Mouse (Mus musculus) embryonic stem cell, embryonic (primary cell): ENCODE measurements around the gene Ehhadh.

Experiments used
- CTCF ChIA-PET, 4 experiments: fragments of 300-600 bp in 2 of 4; fragments of 350-600 bp in 2 of 4; sonication (Branson Sonifier 250); formaldehyde crosslinking; loops; one replicate each; lab custom pipeline; 2022; ENCODE audit warnings: inconsistent platforms in 2 of 4; lab: Charles Lee
- POLR2A ChIA-PET, 4 experiments: fragments of 300-600 bp in 2 of 4; fragments of 350-600 bp in 2 of 4; sonication (Branson Sonifier 250); formaldehyde crosslinking; loops; one replicate each; lab custom pipeline; 2022; ENCODE audit warnings: antibody characterized with exemption in 4 of 4, inconsistent platforms in 1 of 4; lab: Charles Lee

Gene Ehhadh

GRCm38 (mm10) chr16:21714516-21714915 is 73.1 kb downstream of the Ehhadh start:
- ChIA-PET CTCF (interaction anchor here in 2 of 4 experiments (0.6 to 1.0 kb wide), 2 partner anchors 14 to 15 kb away, joined by 3 read pairs; no protein-coding TSS in a partner anchor), POLR2A (interaction anchor here in 1 of 4 experiments (1.0 to 1.4 kb wide), 2 partner anchors 13 to 270 kb away, joined by 4 to 5 read pairs; no protein-coding TSS in a partner anchor)
